Mouse (Mus musculus) cerebellum, adult 9-11 months (tissue): ENCODE measurements at regions not wholly inside any gene's neighbourhood (a gene's known extent, or its start where the extent isn't known, plus 50 kb on each side); places are given as distances from the start of the nearest gene placed in this dataset.

ENCODE experiments used
- DNase-seq: peaks from one replicate; pipeline ENCODE4 v3.0.0; 2022

DNA sequence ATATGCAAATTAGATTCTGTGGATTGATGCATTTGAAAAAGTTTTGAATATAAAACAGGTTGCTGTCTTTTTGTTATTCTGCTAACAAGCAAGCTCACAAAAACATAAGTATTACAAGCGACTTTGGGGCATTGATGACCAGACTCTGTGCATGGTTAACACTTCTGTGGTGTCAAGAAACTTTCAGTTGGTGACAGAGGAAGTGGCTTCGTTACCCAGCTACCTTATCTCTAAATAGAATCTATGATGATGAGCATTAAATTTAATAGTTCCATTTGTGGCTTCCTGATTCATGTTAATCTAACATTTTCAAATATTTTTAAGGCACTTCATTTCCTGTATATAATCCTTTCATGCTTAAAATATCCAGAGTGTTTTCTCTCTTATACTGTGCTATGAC is 100.8 kb downstream of the Tm2d1 start:
- DNase-seq: no peak

DNA sequence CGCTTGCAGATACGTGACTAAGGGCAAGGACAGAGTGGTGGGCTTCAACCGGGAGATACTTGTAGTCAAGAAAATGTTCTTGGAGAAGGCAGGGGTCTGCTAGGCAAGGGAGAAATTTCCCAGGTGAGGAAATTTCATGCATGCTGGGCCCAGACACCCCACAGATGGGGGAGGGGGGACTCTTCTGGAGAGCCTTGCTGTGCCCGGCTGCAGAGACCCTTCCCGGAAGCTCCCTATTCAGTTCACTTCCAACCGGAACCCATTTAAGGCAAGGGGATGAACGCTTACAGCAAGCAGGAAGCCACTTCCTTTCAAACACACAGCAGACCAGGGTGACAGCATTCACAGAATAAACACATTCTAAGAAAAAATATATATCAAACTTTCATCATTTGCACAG is 124.8 kb downstream of the Tm2d1 start:
- no peak for DNase-seq

DNA sequence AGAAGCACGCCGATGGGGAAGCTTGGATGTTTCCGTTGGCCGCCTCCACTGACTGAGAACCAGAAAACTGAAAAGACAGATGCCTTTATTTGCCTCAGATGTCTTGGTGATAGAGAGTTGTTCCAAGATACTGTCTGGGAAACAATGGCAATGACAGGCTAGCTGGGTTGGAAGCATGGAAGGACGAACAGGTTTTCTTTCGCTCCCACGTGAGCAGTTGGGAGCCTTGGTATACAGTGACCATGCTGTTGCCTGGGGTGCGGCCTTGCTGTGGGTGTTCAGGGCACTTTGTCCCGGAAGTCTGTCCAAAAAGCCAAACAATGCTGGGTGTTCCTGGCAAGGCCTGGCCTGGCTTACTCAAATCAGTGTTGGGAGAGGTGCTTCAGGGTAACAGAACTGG is 125.4 kb downstream of the Tm2d1 start:
- DNase-seq: no peak

DNA sequence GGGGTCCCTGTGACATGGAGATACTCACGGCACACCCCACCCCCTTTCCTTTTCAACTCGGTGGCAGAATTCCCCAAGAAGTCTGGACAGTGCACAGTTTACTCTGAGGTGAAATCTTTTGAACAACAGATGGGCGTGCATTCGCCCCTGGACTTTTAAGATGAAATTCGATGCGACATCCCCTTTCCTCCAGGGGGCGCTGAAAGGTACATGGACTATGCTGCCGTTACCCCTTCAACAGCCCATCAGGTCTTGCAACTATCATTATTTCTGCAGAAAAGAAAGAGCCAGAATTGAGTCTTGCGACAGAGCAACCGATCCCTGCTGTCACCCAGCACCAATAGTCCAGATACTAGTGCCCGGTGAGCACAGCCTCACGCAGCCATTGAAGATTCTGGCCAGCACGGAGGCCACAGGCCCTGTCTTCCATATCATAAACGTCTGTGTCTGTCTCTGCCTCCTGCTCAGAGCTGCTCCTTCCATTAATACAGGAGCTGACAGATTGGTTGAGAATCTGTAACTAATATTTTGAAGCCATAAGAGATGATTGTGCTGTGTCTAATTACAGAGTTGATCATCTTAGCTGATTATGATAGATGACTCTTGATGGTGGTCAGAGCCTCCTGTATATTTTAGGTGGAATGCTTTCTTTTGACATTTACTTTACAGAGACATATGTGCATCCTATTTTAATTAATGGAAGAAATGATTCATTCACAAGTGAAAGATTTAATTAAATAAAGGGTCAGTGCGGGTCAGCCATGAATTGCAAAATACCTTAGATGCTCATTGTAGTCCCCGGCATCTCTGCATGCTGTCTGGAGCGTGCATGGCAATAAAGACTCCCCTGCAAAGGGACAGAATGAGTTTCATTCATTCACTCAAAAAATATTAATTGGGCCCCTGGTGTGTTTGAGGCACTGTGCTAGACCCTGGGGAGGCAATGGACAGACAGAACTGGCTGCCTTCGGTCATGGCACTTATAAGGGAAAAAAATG is 128.0 kb downstream of the Tm2d1 start:
- DNase-seq: peak; percentile 6

DNA sequence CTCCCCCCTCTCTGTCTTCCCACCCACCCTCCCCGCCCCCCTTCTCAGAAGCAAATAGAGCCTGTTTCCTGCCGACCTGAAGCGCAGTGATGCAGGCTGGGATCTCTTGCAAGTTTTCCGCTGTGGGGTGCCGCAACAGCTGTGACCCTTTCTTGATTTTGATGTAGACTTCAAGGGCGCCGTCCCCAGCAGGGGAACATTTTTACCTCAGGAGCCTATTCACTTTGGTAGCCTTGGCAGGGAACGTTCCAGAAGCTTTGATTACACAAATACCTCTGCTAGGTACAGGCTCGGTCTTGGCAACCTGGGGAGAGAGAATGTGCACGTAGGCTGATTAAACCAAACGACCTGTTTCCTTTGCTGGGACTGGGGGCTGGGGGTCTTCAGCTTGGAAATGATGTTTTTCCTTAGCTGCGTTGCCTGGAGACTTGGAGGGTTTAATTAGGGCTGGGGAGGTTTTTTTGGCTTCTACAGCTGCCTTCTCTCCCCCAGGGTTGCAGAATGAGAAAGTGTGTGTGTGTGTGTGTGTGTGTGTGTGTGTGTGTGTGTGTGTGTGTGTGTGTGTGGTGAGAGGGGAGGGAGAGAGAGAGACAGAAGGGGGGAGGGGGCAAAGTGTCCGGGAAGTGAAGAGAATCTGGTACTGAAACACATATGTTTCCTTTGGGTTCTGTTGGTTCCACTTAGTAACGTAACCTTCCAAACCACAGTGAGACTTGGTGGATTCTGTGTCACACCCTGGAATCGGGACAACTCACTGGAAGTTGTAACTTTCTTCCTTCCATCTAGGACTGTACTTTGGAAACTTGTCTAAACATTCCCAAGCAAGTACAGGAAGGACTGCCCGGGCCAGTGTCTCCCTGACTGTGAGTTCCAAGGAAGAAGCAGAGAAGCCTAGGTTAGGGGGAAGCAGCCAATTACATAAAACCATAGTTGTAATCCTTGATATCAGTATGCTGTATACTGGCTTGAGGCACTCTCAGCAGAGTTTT is 138.9 kb downstream of the Tm2d1 start:
- peak; percentile 7 for DNase-seq

DNA sequence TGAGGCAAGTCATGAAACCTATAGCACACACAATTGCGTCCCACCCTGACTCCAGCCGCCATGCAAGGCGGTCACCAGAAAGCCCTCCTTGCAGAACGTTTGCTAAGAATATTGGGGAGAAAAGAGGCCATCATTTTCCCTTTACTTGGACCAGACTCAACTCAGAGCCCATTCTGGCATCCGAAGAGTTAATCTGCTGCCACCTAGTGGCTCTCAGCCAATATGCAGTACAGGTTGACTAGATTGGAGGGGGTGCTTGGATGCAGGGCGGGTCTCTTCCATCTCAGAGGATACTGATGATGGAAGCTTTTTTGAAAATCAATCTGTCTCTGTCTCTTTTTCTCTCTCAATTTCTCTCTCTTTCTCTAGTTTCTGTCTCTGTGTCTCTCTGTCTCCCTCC is 139.6 kb downstream of the Tm2d1 start:
- DNase-seq: peak; percentile 28

DNA sequence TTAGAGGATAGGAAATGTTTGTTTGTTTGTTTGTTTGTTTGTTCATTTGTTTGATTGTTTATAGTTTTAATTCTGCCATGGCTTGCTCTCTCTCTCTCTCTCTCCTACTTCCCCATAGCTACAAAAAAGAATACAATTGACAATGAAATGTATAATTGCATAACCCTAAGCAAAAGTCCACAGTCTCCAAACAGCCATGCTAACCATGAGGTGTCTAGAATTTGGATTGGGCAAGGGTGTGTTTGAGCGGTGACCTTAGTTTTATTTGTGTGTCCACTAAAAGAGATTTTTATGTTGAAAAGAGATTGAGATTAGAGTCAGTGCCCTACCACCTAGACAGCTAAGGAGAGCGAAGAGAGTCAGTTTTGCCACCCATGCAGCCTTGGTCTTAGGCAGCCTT is 141.2 kb downstream of the Tm2d1 start:
- no peak for DNase-seq

DNA sequence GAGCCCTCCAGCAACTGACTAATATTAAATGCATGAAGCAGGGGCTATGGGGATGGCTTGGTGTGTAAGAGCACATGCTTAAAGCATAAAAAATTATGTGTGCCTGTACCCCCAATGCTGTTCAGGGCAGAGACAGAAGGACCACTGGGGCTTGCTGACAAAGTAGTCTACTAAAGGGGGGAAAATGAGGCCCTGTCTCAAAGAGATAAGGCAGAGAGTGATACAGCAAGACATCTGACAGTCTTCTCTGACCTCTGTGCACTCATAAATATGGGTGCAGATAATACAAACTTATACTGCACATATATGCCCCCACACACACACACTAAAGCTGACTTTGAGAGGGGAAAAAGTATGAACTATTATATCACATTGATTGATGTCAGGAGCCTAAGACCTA is 142.8 kb downstream of the Tm2d1 start:
- DNase-seq: no peak

DNA sequence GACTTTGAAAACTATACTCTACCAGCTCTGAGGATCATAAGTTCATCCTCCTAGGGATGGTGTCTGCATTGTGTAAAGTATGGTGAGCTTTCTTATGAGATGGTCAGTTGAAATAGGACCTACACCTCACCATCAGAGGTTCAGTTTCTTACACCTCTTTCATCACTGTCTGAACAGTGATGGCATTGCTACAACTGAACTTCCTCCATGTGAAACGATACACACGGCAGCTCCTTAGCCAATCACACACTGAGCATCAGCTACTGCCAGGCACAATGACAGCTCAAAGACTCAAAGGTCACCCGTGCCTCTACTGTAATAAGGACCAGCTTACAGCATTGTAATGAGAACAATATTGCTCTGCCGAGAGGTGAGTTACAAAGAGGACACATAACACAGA is 145.0 kb downstream of the Tm2d1 start:
- no peak for DNase-seq

DNA sequence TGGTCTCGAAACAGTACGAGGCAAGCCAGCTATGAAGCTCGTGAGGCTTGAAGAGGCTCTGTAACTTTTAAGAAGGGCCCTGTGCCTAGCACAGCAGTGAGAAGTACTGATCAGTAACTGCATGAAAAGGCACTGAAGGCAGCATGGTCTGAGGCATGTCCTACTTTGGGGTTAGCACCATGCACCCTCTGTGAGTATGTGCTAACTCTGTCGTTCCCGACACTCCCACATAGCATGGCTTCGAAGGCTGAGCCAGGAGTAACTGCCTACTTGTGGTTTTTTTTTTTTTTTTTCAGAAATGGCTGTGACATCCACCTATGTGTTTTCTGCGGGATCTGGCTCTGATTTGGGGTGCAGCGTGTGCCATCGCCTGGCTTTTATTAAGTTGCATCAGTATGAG is 145.6 kb downstream of the Tm2d1 start:
- DNase-seq: no peak

DNA sequence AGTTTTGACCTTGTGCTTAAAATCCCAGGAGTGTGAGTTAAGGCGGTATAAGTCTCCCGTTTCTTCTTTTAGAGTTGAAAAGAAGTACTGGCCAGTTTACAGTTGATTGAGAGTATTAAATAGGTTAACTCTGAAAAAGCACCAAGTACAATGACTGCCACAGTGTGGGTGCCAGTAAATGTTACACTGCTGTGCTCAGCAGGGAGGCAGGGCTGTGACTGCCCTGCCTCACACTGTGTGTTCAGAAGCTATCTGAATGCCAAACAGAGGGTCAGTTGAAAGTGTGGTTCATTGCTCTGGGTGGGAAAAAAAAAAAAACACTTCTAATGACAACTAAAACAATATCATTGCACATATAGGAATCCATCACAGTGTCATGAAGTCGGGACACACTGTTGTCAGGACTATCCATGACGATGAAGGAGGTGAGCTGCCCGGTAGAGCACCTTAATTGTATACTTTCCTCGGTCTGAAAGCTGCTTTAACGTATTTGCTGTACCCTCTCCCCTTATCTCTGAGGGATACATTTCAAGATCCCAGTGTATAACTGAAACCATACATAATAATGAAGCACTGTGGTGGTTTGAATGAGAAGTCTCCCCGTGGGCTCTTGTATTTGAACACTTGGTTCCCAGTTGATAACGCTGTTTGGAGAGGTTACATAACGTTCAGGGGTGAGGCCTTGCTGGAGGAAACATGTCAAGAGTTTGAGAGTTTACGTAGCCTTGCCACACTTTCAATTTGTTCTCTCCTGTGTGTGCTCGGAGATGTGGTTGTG is 146.9 kb downstream of the Tm2d1 start:
- no peak for DNase-seq

DNA sequence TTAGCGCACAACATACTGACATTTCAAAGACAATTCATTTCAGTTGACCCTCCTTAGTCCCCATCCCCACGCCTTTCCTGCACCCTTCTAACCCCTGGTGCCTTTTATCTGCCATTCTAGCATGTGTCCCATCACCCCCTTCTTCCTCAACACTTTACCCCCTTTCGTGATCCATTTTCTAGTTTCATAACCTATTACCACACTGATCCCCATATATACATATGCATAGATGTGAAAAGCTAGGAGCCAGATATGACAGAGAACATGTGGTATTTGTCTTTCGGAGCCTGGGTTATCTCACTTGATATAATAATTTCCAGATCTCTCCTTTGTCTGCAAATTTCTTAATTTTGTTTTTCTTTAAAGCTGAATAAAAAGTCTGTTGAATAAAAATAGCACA is 154.9 kb downstream of the Tm2d1 start:
- DNase-seq: no peak

DNA sequence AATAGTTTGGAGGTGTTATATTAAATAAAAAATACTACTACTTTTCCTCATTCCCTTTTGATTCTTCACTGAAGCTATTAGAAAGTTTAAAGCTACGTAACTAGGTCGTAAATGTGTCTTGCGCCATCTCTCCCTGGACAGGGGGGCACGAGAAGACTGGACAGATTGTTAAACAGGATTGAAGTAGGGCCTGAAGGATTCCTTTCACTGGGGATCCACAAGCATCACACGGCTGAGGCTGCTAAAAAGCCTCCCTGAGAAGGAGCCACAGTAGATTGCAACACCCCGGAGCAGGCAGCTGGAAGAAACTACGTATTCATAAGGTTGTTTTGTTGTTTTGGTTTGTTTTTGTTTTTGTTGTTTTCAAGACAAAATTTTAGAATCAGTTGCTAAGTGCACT is 158.7 kb downstream of the Tm2d1 start:
- DNase-seq: no peak

DNA sequence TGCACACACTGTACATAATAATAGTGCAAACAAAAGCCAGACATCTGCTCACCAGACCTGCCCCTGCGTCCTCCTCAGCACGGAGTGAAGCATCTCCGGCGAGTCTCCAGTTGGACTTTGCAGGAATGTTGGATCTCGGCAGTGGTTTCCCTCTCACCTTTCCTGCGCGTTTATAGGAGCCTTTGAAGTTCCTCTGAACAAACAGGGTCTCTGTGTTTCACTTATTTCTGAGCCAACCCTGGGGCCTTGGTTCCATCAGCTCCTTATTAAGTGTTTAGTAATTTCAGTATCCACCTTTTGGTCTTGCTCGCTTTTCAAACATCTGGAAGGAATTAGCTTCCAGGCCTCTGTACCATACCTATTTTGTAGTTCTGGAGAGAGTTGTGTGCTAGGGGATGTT is 159.7 kb downstream of the Tm2d1 start:
- DNase-seq: no peak

DNA sequence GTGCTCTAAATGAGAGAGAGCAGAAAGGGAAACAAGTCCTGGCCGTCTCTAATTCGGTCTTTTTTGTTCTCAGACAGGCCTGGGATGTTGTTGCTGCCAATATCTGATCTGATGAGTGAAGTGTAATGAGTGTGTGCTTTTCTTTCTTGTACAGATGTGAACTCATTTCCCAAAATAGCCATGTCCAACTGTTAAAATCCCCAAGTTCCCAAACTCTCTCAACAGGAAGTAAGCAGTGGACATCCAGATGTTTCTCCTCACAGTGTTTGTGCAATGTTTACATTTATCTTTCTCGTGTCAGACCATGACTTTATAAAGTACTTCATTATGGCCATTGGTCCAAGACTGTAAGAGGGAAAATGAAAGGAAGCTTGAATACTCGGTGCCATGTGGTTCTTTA is 161.5 kb downstream of the Tm2d1 start:
- DNase-seq: no peak

DNA sequence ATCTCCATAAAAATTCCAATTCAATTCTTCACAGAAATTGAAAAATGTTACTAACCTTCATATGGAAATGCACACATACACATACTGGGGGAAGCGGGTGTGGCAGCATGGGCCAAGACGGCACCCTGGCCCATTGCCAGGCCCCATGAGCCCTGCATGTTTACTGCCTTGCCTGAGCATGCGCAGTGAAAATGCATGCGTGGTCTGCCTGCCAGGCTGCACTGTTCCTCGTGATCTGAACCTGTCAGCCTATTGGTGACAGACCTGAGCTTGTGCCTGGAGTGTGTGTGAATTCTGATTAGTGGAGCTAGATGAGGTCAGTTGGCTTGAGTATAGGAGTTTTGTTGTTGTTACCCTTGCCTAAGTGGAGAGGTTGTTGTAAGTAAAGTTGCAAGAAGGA is 167.9 kb downstream of the Tm2d1 start:
- DNase-seq: no peak

DNA sequence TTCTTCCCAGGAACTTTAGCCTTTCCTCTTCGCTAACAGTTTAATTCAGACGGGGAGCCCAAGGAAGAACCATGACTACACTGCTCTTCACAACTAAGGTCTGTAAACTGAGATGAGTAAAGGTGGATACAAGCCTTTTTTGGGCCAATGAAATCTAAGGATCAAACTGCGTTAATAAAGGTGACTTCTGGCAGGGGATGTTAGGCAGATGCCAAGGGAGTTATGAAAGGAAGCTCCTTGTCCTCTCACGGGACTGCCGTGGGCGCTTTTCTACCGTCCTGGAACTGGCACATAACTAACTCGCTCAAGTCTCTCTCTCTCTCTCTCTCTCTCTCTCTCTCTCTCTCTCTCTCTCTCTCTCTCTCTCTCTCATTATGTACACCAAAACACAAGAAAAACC is 175.7 kb downstream of the Tm2d1 start:
- no peak for DNase-seq

DNA sequence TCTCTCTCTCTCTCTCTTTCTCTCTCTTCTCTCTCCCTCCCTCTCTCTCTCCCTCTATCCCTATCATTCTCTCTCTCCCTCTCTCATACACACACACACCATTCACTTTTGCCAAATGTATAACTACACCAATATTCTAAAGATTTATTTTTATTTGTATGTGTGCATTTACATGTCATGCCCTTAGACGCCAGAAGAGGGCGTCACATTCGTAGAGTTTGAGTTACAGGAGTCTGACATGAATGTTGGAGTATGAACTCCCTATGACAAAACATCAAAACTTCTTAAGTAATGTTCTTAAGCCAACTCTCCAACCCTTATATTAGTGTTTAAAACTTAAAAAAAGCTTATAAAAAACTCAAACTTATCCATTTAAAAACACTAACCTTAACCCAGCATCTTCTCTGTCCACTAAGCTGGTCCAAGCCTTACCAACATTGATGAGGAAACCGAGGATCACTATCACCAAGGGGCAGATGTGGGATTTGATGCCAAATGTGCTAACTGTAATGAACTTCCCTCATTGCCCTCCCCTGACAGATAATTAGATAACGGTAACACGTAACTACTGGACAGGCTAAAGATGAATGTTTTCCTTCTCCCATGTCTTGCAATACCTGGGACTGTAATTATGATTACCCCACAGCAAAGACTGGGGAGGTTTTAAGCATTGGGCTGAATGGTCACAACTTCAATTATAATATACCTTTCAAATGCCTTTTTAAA is 176.7 kb downstream of the Tm2d1 start:
- no peak for DNase-seq

DNA sequence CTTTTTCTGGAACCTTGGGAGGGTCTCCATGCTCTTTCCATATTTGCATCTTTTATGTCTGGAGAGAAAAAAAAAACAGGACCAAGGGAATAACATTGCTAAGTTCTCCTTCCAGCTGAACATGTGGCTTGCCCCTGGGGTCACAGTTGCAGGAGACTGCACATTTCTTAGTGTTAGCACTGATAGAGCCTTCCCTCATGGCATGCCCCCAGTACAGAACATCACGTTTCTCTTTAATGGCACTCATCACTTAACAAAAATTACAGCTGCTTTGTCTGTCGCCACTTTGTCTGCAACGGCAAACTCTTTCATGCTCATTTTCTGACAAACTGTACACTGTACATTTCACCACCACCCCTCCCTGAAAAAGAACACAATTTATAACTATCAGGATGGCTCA is 180.0 kb downstream of the Tm2d1 start:
- DNase-seq: no peak

DNA sequence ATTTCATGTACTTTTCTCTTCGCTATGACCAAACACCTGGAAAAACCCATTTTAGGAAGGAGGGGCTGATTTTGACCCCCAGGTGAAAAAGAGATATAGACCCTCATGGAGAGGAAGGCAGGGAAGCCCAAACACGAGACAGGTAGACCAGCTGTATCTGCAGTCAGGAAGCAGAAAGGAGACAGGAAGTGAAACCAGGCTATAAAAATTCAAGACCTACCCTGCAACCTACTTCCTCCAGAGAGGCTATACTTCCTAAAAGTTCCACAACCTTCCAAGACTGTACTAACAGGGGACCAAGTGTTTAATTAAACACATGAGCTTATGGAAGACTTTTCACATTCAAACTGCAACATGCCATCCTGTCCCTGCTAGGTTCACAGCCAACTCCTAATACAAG is 180.9 kb downstream of the Tm2d1 start:
- DNase-seq: no peak

DNA sequence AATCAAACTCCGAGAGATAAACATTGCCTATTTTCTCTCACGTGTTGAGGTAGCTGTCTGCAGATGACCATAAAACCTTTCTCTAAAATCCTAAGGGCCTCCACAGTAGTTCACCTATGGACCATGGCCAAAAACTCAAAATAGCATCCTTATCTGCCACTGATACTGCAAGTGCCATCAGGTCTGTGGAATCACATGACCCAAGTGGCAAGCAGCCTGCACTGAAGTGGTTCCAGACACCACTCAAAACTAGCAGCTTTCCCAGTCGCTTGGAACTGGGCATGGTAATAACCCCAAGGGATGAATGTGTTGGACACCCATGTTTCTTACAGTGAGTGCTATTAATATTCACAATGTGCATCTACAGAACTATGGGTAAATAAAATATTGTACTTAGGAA is 182.0 kb downstream of the Tm2d1 start:
- DNase-seq: peak; percentile 12

DNA sequence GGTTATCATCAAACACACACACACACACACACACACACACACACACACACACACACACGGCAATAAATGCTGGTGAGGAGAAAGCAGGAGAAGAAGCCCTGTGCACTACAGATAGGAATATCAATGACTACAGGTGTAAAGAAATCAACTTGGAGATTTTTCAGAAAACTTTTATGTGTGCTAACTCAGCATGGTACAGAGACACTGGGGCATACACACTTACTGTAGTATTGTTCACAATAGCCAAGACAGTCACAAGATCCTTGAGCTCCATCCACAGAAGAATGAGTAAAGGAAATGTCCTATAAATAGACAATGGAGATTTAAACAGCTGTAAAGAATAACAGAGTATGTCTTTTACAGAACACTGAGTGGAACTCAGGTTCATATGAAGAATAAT is 182.4 kb downstream of the Tm2d1 start:
- DNase-seq: no peak
